Mouse (Mus musculus) kidney, adult 2 months (tissue): ENCODE measurements around the gene Atpaf2. TPM values are rescaled to one million over a fixed set of nuclear protein-coding genes. Genes with fewer than 3 reads are reported as not detected.

Experiments
- DNase-seq: peaks from one replicate; pipeline ENCODE4 v3.0.0; 2021
- H3K27ac ChIP-seq: fragments of 200-500 bp; 2 replicates; pipeline ENCODE4 v1.5.1; 2012; ENCODE audit warnings: low read depth, low read length, control low read depth, inconsistent platforms; ENCODE audit not compliant: insufficient read depth
- H3K27me3 ChIP-seq: fragments of 200-500 bp; replicated peaks from 2 replicates; pipeline ENCODE4 v1.6.1; 2012; ENCODE audit warnings: mild to moderate bottlenecking, moderate library complexity, low read length, inconsistent platforms; ENCODE audit not compliant: control insufficient read depth, insufficient read depth
- H3K36me3 ChIP-seq: fragments of 200-500 bp; 2 replicates; pipeline ENCODE4 v1.6.1; 2012; ENCODE audit warnings: mild to moderate bottlenecking, moderate library complexity, low read length, inconsistent platforms; ENCODE audit not compliant: control insufficient read depth, insufficient read depth
- H3K4me1 ChIP-seq: fragments of 200-500 bp; 2 replicates; pipeline ENCODE4 v1.6.1; 2011; ENCODE audit warnings: low read length; ENCODE audit not compliant: control insufficient read depth, insufficient read depth
- H3K4me3 ChIP-seq: fragments of 200-500 bp; 2 replicates; pipeline ENCODE4 v1.5.1; 2011; ENCODE audit warnings: mild to moderate bottlenecking, low read depth, low read length, control low read depth; ENCODE audit not compliant: insufficient read depth
- CTCF ChIP-seq: fragments of 200-500 bp; conservative IDR thresholded peaks from 2 replicates; pipeline ENCODE4 v1.5.1; 2011; ENCODE audit warnings: low read depth, mild to moderate bottlenecking, control low read depth, low read length, moderate library complexity, mixed read lengths; ENCODE audit not compliant: insufficient read depth, insufficient read length
- POLR2A ChIP-seq: fragments of 200-500 bp; IDR thresholded peaks from one replicate; pipeline ENCODE4 v1.6.1; 2011; ENCODE audit warnings: low read depth, low read length, control low read depth
- WGBS: fragments of 180-500 bp; shearing (Covaris S2); methylation state at CpG from one replicate; pipeline ENCODE4 v1.1.7; 2018; 5-methylcytosine and 5-hydroxymethylcytosine counted together
- polyA plus RNA-seq: library from polyadenylated mRNA; depleted of rRNA; stranded (reverse); fragments of >200 nt; gene quantifications from 2 replicates; pipeline ENCODE4 v1.2.3, GENCODE M21; 2012; rRNA removed

Atpaf2 gene
- 39.6 and 40.3 TPM in 2 replicates for polyA plus RNA-seq

DNA sequence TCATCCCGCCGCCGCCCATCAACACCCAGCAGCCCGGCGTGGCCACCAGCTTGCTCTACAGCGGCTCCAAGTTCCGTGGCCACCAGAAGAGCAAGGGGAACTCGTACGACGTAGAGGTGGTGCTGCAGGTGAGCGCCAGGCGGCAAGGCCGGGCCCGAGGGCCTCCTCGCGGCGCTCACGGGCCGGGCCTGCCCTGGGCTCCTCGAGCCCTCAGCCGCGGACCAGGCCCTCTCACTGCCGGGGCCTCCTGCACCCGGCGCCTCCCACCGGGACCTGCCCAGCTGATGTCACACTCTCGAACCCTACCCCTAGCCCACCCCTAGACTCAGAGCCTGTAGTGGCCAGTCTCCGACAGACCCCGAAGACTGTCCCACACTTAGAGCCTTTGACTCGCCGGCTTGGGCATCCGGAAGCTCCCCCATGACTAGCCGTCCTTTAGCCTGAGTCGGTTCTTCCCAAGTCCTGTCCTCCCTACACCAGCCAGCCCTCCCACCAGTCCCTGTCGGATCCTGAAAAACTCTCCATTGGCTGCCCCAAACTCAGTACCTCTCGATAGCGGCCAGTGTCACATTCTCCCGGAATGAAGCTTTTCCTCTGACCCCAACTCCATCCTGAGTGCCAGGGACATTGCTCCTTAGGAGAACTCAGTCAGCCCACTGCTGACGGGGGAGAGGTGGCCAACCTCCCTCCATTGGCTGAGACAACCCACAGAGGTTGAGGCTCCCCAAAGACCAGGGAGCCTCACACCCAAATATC lies at the start of gene Atpaf2:
TSS of gene Atpaf2 (minus strand) at position 741 of the 756 bp plus-strand sequence.
- Histone ChIP-seq H3K36me3 (no peaks in the 10 kb centered on the region), H3K27ac (peak within 1 kb of the TSS; percentile 66), H3K4me3 (peak within 1 kb of the TSS; percentile 68), H3K27me3 (no peaks in the 10 kb centered on the region), H3K4me1 (peaks cover 12% of the 10 kb centered on the region; the same call in 1 of the 2 replicates)
- DNase-seq: no peak
- TF ChIP-seq POLR2A: no peak
- no peak for TF ChIP-seq CTCF
- under 1% methylated on average over 39 of the region's 39 CpGs for WGBS

DNA sequence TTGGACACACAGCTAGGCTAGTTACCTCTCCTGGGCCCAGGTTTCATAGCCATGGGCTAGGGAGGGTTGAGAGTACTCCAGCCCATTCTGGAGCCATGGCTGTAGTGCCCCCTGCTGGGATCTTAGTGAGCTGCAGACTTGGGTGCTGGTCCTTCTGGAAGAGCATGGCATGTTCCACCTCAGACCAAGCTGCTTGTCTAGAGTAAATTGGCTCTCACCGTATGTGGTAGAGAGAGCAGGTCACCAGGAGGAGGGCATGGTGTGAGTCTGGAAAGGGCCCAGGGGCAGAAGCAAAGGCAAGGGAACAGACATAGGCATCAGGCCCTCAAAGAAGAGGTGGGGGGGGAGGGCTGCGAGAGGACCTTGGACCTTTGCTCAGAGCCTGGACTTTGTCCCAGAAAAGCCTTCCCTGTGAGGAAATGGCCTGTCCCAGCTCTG lies 47.7 kb upstream of the Atpaf2 start:
- TF ChIP-seq CTCF (peak; percentile 68), POLR2A (no peak)
- Histone ChIP-seq H3K4me3 (no peak overlapping the region), H3K36me3 (peaks cover 2% of the 10 kb centered on the region; the same call in 1 of the 2 replicates), H3K27ac (peak overlapping the region; percentile 54; the same call in 1 of the 2 replicates), H3K4me1 (peaks cover 14% of the 10 kb centered on the region; the same call in 1 of the 2 replicates), H3K27me3 (no peaks in the 10 kb centered on the region)
- DNase-seq: peak; percentile 93
- 52% methylated on average over 2 of the region's 2 CpGs for WGBS

- Histone ChIP-seq H3K4me1 (peaks cover 5% of the 10 kb centered on the region; the same call in 1 of the 2 replicates), H3K36me3 (peaks cover 2% of the 10 kb centered on the region; the same call in 1 of the 2 replicates), H3K27ac (no peak overlapping the region), H3K27me3 (no peaks in the 10 kb centered on the region), H3K4me3 (no peak overlapping the region)
- WGBS: 92% methylated on average over 1 of the region's 1 CpGs
- TF ChIP-seq POLR2A (no peak), CTCF (no peak; the same call in 1 of the 2 replicates)
- peak; percentile 35 for DNase-seq
Measured at GRCm38 (mm10) chr11:60457973-60458372, 39.7 kb upstream of the Atpaf2 start.

DNA sequence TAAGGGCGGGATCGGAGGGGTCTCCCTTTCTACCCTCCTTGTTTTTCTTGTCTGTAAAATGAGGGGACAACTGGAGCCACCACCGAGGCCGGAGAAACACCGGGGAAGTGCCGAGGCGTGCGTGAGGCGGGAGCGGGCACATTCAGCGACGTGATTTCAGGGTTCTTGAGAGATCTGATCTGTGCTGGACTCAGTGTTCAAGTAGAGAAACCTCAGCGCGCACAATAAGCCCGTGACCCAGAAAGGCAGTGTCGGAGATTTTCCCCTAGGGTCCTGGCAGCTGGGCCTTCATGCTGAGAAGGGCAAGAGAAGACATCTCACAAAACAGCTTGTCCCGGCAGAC lies 36.5 kb upstream of the Atpaf2 start:
- peak overlapping the region; percentile 71 for H3K4me3 ChIP-seq
- DNase-seq: no peak
- 0 out of 2 replicates have a peak overlapping the region, but pooled peaks have one; percentile 13 for H3K27ac ChIP-seq
- H3K27me3 ChIP-seq: no peaks in the 10 kb centered on the region
- H3K4me1 ChIP-seq: peaks cover 5% of the 10 kb centered on the region; the same call in 1 of the 2 replicates
- under 1% methylated on average over 17 of the region's 17 CpGs for WGBS
- TF ChIP-seq CTCF (no peak), POLR2A (no peak)
- no peaks in the 10 kb centered on the region for H3K36me3 ChIP-seq

GRCm38 (mm10) chr11:60454080-60454744 lies 36.0 kb upstream of the Atpaf2 start, which contains the start of gene Drg2:
Gene Drg2 (plus strand): TSS chr11:60454591.
- Histone ChIP-seq H3K27ac (peak within 1 kb of the TSS; percentile 13; the same call in 1 of the 2 replicates), H3K27me3 (no peaks in the 10 kb centered on the region), H3K4me1 (peaks cover 5% of the 10 kb centered on the region; the same call in 1 of the 2 replicates), H3K36me3 (no peaks in the 10 kb centered on the region), H3K4me3 (peak within 1 kb of the TSS; percentile 71)
- DNase-seq: peak; percentile 91
- 5% methylated on average over 27 of the region's 27 CpGs for WGBS
- TF ChIP-seq CTCF (no peak), POLR2A (peak; percentile 60)

DNA sequence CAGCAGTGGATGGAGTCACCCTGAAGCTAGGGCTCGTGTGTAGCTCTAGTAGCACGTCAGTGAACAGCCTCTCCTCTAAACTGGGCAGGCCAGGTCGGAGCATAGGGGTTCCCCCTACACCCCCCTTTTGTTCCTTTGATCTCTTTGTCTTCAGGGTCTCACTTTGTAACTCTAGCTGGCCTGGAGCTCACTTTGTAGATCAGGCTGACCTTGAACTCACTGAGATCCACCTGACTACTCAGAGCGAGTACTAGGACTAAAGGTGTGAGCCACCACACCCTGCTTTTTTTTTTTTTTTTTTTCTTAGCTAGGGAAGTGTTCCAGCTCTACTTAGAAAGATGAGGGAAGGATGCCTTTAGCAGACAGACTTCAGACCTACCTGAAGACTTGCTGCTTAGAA lies 25.8 kb upstream of the Atpaf2 start:
- 73% methylated on average over 4 of the region's 4 CpGs for WGBS
- H3K27ac ChIP-seq: no peak overlapping the region
- TF ChIP-seq POLR2A (no peak), CTCF (no peak)
- H3K4me1 ChIP-seq: no peaks in the 10 kb centered on the region
- no peak overlapping the region for H3K4me3 ChIP-seq
- no peaks in the 10 kb centered on the region; the same call in none of the 2 replicates for H3K36me3 ChIP-seq
- no peaks in the 10 kb centered on the region for H3K27me3 ChIP-seq
- no peak for DNase-seq

GRCm38 (mm10) chr11:60442896-60443295 lies 24.6 kb upstream of the Atpaf2 start:
- H3K36me3 ChIP-seq: no peaks in the 10 kb centered on the region; the same call in none of the 2 replicates
- no peaks in the 10 kb centered on the region for H3K4me1 ChIP-seq
- no peak overlapping the region for H3K4me3 ChIP-seq
- 89% methylated on average over 6 of the region's 6 CpGs for WGBS
- H3K27me3 ChIP-seq: no peaks in the 10 kb centered on the region
- TF ChIP-seq POLR2A (no peak), CTCF (no peak)
- no peak overlapping the region for H3K27ac ChIP-seq
- no peak for DNase-seq
